Mouse (Mus musculus) CH12F3 (cell line): ENCODE results near the gene Gm49337.
"Not testable (repeated sequence)": the region's sequence is repeated elsewhere in the genome, so short reads cannot be mapped to it uniquely, and the experiment has no call there.

Experiments
- in situ Hi-C: fragments of 300-500 bp; cut with MboI; formaldehyde crosslinking; loops from 2 replicates; pipeline ENCODE4 v1.14.3; 2020; ENCODE audit warnings: low sequenced_read_pairs

The Gm49337 gene

GRCm38 (mm10) chr4:116204422-116204821 lies 31.2 kb downstream of the Gm49337 start:
- in situ Hi-C loops: no loop called here

GRCm38 (mm10) chr4:116206531-116206930 lies 33.3 kb downstream of the Gm49337 start:
- in situ Hi-C loops: no loop called here

GRCm38 (mm10) chr4:116208891-116209290 lies 35.7 kb downstream of the Gm49337 start:
- in situ Hi-C loops: no loop called here

- in situ Hi-C loops: no loop called here
Observed at GRCm38 (mm10) chr4:116215895-116216605, 42.9 kb downstream of the Gm49337 start.

- in situ Hi-C loops: no loop called here
Observed at GRCm38 (mm10) chr4:116217046-116217445, 43.9 kb downstream of the Gm49337 start.

GRCm38 (mm10) chr4:116217661-116218060 lies 44.5 kb downstream of the Gm49337 start:
- in situ Hi-C loops: not testable (repeated sequence)

- in situ Hi-C loops: no loop called here
Observed at GRCm38 (mm10) chr4:116219056-116219455, 45.9 kb downstream of the Gm49337 start.

GRCm38 (mm10) chr4:116220071-116220650 lies 47.0 kb downstream of the Gm49337 start:
- in situ Hi-C loops: no loop called here

GRCm38 (mm10) chr4:116220780-116221139 lies 47.6 kb downstream of the Gm49337 start:
- in situ Hi-C loops: no loop called here

GRCm38 (mm10) chr4:116221140-116221851 lies 48.1 kb downstream of the Gm49337 start, which contains the start of gene Pik3r3:
Gene Pik3r3 (plus strand): TSS chr4:116221618.
- in situ Hi-C loops: no loop called here

- in situ Hi-C loops: no loop called here
Observed at GRCm38 (mm10) chr4:116221996-116222842, 49.0 kb downstream of the Gm49337 start.

GRCm38 (mm10) chr4:116222843-116223119 lies 49.6 kb downstream of the Gm49337 start:
- in situ Hi-C loops: no loop called here

GRCm38 (mm10) chr4:116243377-116243776 lies 70.2 kb downstream of the Gm49337 start:
- in situ Hi-C loops: no loop called here

GRCm38 (mm10) chr4:116244240-116244639 lies 71.1 kb downstream of the Gm49337 start:
- in situ Hi-C loops: no loop called here

- in situ Hi-C loops: not testable (repeated sequence)
Observed at GRCm38 (mm10) chr4:116245926-116246325, 72.7 kb downstream of the Gm49337 start.

- in situ Hi-C loops: no loop called here
Observed at GRCm38 (mm10) chr4:116249986-116250385, 76.8 kb downstream of the Gm49337 start.

GRCm38 (mm10) chr4:116268220-116268619 lies 95.0 kb downstream of the Gm49337 start:
- in situ Hi-C loops: no loop called here

- in situ Hi-C loops: no loop called here
Observed at GRCm38 (mm10) chr4:116282211-116282610, 109.0 kb downstream of the Gm49337 start.

GRCm38 (mm10) chr4:116291561-116291960 lies 118.4 kb downstream of the Gm49337 start:
- in situ Hi-C loops: no loop called here

- in situ Hi-C loops: no loop called here
Observed at GRCm38 (mm10) chr4:116293296-116293695, 120.1 kb downstream of the Gm49337 start.

GRCm38 (mm10) chr4:116300878-116301355 lies 127.7 kb downstream of the Gm49337 start:
- in situ Hi-C loops: no loop called here
